Mouse (Mus musculus): ENCODE measurements at regions not wholly inside any gene's neighbourhood (a gene's known extent, or its start where the extent isn't known, plus 50 kb on each side); places are given as distances from the start of the nearest gene placed in this dataset.

GRCm38 (mm10) chr10:37231936-37232556 is 93.3 kb upstream of the Marcks start:
- Histone ChIP-seq H3K9me3 (replicated peaks; ENCODE audit: insufficient read depth, low read length) (no peaks in the 10 kb centered on the region), H3K79me2 (ENCODE audit: control insufficient read depth, insufficient read depth, low read length, poor library complexity) (no peaks in the 10 kb centered on the region), H3K4me3 (ENCODE audit: control insufficient read depth in 1 of 2, insufficient read depth in 1 of 2, low read depth in 2 of 2, low read length in 2 of 2) (peak overlapping the region in 1 of 2 experiments; percentile 18; a peak in 2 of 4 replicates), H3K9ac (ENCODE audit: control insufficient read depth, low read depth, low read length, poor library complexity, severe bottlenecking) (no peak overlapping the region), H3K27me3 (ENCODE audit: control insufficient read depth in 1 of 2, insufficient read depth in 2 of 2, low read length in 2 of 2) (no peaks in the 10 kb centered on the region), H3K27ac (ENCODE audit: control insufficient read depth, low read depth, low read length) (peak overlapping the region; percentile 77), H3K4me1 (ENCODE audit: control insufficient read depth in 1 of 2, insufficient read depth in 2 of 2, low read length in 2 of 2) (peaks cover 9 to 20% of the 10 kb centered on the region in 2 experiments), H3K36me3 (ENCODE audit: control insufficient read depth in 1 of 2, insufficient read depth in 2 of 2, low read length in 2 of 2) (peaks cover 0 to 33% of the 10 kb centered on the region in 2 experiments; a peak in 2 of 4 replicates)
- DNase-seq (ENCODE audit: low read depth, low spot score), result peak; percentile 92
- TF ChIP-seq JUND (IDR thresholded peaks at IDR 0.05; ENCODE audit: low read depth, low read length) (no peak), RAD21 (IDR thresholded peaks at IDR 0.05; ENCODE audit: low read depth, low read length) (no peak), ZKSCAN1 (IDR thresholded peaks at IDR 0.05; ENCODE audit: low read depth, low read length) (no peak), ELF1 (IDR thresholded peaks at IDR 0.05; ENCODE audit: low read depth, low read length) (0 out of 2 replicates have a peak, but pooled peaks have one; percentile 33), ZC3H11A (IDR thresholded peaks at IDR 0.05; ENCODE audit: low read depth, low read length) (peak; percentile 1), KAT2A (conservative IDR thresholded peaks at IDR 0.05; ENCODE audit: low read depth, low read length) (no peak), MYB (IDR thresholded peaks at IDR 0.05; ENCODE audit: low read depth, low read length) (peak; percentile 77), POLR2AphosphoS5 (IDR thresholded peaks at IDR 0.05; ENCODE audit: borderline replicate concordance, low read depth, low read length) (no peak), MEF2A (IDR thresholded peaks at IDR 0.05; ENCODE audit: extremely low read depth, insufficient replicate concordance, low read depth, low read length, poor library complexity, severe bottlenecking) (0 out of 2 replicates have a peak, but pooled peaks have one; percentile 11), EP300 (IDR thresholded peaks at IDR 0.05; ENCODE audit: low read depth in 1 of 2, low read length in 2 of 2) (peak; percentile 94 to 98), POLR2A (IDR thresholded peaks at IDR 0.05; ENCODE audit: control insufficient read depth in 1 of 2, insufficient read depth in 1 of 2, low read depth in 1 of 2, low read length in 2 of 2, poor library complexity in 1 of 2) (no peak), CHD2 (IDR thresholded peaks at IDR 0.05; ENCODE audit: low read length) (peak; percentile 62; the same call in 1 of the 2 replicates), MYC (IDR thresholded peaks at IDR 0.05; ENCODE audit: low read depth, low read length) (peak; percentile 57; the same call in 1 of the 2 replicates), NELFE (IDR thresholded peaks at IDR 0.05; ENCODE audit: low read depth, low read length) (no peak), POLR2AphosphoS2 (IDR thresholded peaks at IDR 0.05; ENCODE audit: low read length) (no peak), TCF12 (IDR thresholded peaks at IDR 0.05; ENCODE audit: low read depth, low read length) (peak; percentile 97), ETS1 (IDR thresholded peaks at IDR 0.05; ENCODE audit: low read depth, low read length) (peak; percentile 98), HCFC1 (IDR thresholded peaks at IDR 0.05; ENCODE audit: low read depth, low read length) (no peak), MAZ (IDR thresholded peaks at IDR 0.05; ENCODE audit: low read depth, low read length) (peak; percentile 88), BHLHE40 (IDR thresholded peaks at IDR 0.05; ENCODE audit: borderline replicate concordance, low read depth, low read length) (no peak; the same call in 1 of the 2 replicates), UBTF (IDR thresholded peaks at IDR 0.05; ENCODE audit: borderline replicate concordance, insufficient read depth, low read depth, low read length) (no peak), CHD1 (IDR thresholded peaks at IDR 0.05; ENCODE audit: low read depth, low read length) (no peak), TBP (IDR thresholded peaks at IDR 0.05; ENCODE audit: low read depth, low read length) (peak; percentile 39; the same call in 1 of the 2 replicates), SIN3A (IDR thresholded peaks at IDR 0.05; ENCODE audit: low read length) (peak; percentile 62; the same call in 1 of the 2 replicates), RCOR1 (IDR thresholded peaks at IDR 0.05; ENCODE audit: low read depth, low read length) (peak; percentile 47; the same call in 1 of the 2 replicates), TAL1 (IDR thresholded peaks at IDR 0.05; ENCODE audit: low read length) (peak; percentile 94), ZNF384 (IDR thresholded peaks at IDR 0.05; ENCODE audit: low read depth, low read length) (0 out of 2 replicates have a peak, but pooled peaks have one; percentile 4), GATA1 (IDR thresholded peaks at IDR 0.05; ENCODE audit: low read depth, low read length) (peak; percentile 95), MXI1 (IDR thresholded peaks at IDR 0.05; ENCODE audit: low read depth, low read length) (no peak), SMC3 (IDR thresholded peaks at IDR 0.05; ENCODE audit: low read depth, low read length) (no peak), GABPA (IDR thresholded peaks at IDR 0.05; ENCODE audit: low read depth, low read length) (no peak), ZMIZ1 (IDR thresholded peaks at IDR 0.05; ENCODE audit: low read depth, low read length) (no peak), NRF1 (IDR thresholded peaks at IDR 0.05; ENCODE audit: insufficient read depth, low read depth, low read length, poor library complexity, severe bottlenecking) (no peak), CTCF (IDR thresholded peaks at IDR 0.05 in 2 of 3, conservative IDR thresholded peaks at IDR 0.05 in 1 of 3; ENCODE audit: control insufficient read depth in 1 of 3, insufficient read depth in 1 of 3, low read depth in 2 of 3, low read length in 3 of 3, poor library complexity in 1 of 3, severe bottlenecking in 1 of 3) (no peak), USF2 (IDR thresholded peaks at IDR 0.05; ENCODE audit: borderline replicate concordance in 1 of 2, insufficient read depth in 1 of 2, low read depth in 1 of 2, low read length in 2 of 2) (no peak), E2F4 (IDR thresholded peaks at IDR 0.05; ENCODE audit: borderline replicate concordance, low read depth, low read length) (no peak)
